Mouse (Mus musculus) lung, embryonic 14.5 days (tissue): ENCODE data around the gene Nmrk2. TPM values are rescaled to one million over a fixed set of nuclear protein-coding genes. Genes with fewer than 3 reads are reported as not detected.

Source experiments
- ATAC-seq: fragments of 200-750 bp; cut with Nextera tagmentation; 2 replicates; pipeline ENCODE4 v1.8.0; 2017; ENCODE audit warnings: mild to moderate bottlenecking, moderate TSS enrichment, moderate library complexity; ENCODE audit not compliant: insufficient read depth
- DNase-seq: peaks from one replicate; pipeline ENCODE4 v3.0.0-alpha.2; 2015
- H3K27ac ChIP-seq: fragments of 300-500 bp; sonication (generic); 2 replicates; pipeline ENCODE4 v1.5.1; 2014; ENCODE audit warnings: low read depth, mild to moderate bottlenecking, moderate library complexity
- H3K27me3 ChIP-seq: fragments of 300-500 bp; sonication (generic); 2 replicates; pipeline ENCODE4 v1.6.1; 2014; ENCODE audit warnings: low read length, control low read depth; ENCODE audit not compliant: insufficient read depth
- H3K36me3 ChIP-seq: fragments of 300-500 bp; sonication (generic); 2 replicates; pipeline ENCODE4 v1.6.1; 2014; ENCODE audit warnings: control low read depth; ENCODE audit not compliant: insufficient read depth
- H3K4me1 ChIP-seq: fragments of 300-500 bp; sonication (generic); 2 replicates; pipeline ENCODE4 v1.6.1; 2014; ENCODE audit warnings: antibody characterized with exemption, control low read depth; ENCODE audit not compliant: insufficient read depth
- H3K4me2 ChIP-seq: fragments of 300-500 bp; sonication (generic); 2 replicates; pipeline ENCODE4 v1.6.1; 2014; ENCODE audit warnings: mild to moderate bottlenecking
- H3K4me3 ChIP-seq: fragments of 300-500 bp; sonication (generic); 2 replicates; pipeline ENCODE4 v1.5.1; 2014; ENCODE audit warnings: low read depth, low read length
- H3K9ac ChIP-seq: fragments of 300-500 bp; sonication (generic); 2 replicates; pipeline ENCODE4 v1.6.1; 2014
- H3K9me3 ChIP-seq: fragments of 300-500 bp; sonication (generic); 2 replicates; pipeline ENCODE4 v1.6.1; 2016; ENCODE audit warnings: low read depth, low read length, control low read depth
- CTCF ChIP-seq: IDR thresholded peaks from 2 replicates; pipeline ENCODE4 v1.5.1; 2016; ENCODE audit warnings: antibody characterized with exemption, low read depth
- WGBS: fragments of 180-500 bp; shearing (Covaris S2); extraction: QIAGEN DNeasy Blood & Tissue Kit; methylation state at CpG from one replicate; pipeline ENCODE4 v1.1.7; 2014; 5-methylcytosine and 5-hydroxymethylcytosine counted together
- polyA plus RNA-seq: library from polyadenylated mRNA; unstranded; fragments of >200 nt; fragmentation: Nextera tagmentation; extraction: Ambion mirVana; gene quantifications from 2 replicates; pipeline ENCODE4 v1.2.1, GENCODE M21; 2014

Gene Nmrk2
- polyA plus RNA-seq, 1 experiment from 2014 or later = not detected

DNA sequence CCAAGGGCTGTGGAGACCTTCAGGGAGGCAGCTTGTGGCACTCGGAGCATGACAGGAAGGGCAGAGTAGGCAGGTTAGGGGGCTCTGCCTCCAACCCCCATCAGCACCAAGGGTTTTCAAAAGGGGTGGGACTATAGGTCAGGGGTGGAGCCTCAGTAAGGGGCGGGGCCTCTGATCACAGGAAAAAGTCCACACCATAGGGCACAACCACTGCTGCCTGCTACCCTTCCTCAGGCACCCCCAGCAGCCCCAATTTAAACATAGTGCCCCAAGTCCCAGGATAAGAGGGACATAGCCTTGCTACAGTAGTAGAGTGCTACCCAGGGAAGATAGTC lies 39.6 kb downstream of the Nmrk2 start:
- Histone ChIP-seq H3K9ac (no peak overlapping the region), H3K36me3 (peaks cover 66% of the 10 kb centered on the region), H3K9me3 (no peaks in the 10 kb centered on the region), H3K4me2 (no peak overlapping the region), H3K27ac (no peak overlapping the region), H3K4me1 (no peaks in the 10 kb centered on the region), H3K4me3 (no peak overlapping the region), H3K27me3 (no peaks in the 10 kb centered on the region)
- no peak for ATAC-seq
- WGBS = 63% methylated on average over 2 of the region's 2 CpGs
- DNase-seq = no peak
- TF ChIP-seq CTCF = no peak

DNA sequence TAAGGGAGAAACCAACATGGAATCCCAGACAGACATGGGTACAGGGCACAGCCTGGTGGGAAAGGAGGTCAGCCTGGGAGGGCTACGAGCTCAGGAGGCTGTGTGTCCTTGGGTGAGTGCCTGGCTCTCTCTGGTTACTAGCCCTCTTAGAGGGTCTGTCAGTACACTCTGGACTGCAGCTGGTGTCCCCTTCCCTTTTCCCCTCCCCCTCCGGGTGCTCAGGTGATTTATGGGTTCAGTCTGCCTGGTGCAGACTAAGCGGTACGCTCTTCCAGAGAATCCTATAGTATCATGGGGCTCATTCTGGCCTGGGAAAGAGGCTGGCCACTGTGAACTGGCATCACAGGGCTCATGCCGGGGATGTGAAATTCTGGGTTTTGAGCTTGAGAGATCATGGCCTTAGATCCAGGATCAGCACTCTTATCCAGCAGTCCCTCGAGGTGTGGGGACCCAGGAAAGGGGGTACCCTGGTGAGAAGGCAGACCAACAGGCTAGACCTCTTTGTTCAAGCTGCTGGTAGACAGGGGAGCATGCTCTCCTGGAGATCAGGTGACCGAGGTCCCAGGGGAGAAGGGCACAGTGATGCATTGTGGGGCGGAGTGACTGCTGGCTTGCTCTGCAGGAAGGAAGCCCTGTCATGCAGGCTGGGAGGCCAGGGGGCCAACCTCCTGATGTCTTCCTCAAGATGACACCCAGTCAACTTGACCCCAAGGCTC lies 40.1 kb downstream of the Nmrk2 start:
- H3K4me2 ChIP-seq = no peak overlapping the region
- H3K4me3 ChIP-seq = no peak overlapping the region
- 76% methylated on average over 8 of the region's 8 CpGs for WGBS
- DNase-seq (no peak), ATAC-seq (no peak)
- H3K9ac ChIP-seq = no peak overlapping the region
- peaks cover 71% of the 10 kb centered on the region for H3K36me3 ChIP-seq
- no peaks in the 10 kb centered on the region for H3K9me3 ChIP-seq
- no peak for TF ChIP-seq CTCF
- no peak overlapping the region for H3K27ac ChIP-seq
- H3K27me3 ChIP-seq = no peaks in the 10 kb centered on the region
- no peaks in the 10 kb centered on the region for H3K4me1 ChIP-seq

DNA sequence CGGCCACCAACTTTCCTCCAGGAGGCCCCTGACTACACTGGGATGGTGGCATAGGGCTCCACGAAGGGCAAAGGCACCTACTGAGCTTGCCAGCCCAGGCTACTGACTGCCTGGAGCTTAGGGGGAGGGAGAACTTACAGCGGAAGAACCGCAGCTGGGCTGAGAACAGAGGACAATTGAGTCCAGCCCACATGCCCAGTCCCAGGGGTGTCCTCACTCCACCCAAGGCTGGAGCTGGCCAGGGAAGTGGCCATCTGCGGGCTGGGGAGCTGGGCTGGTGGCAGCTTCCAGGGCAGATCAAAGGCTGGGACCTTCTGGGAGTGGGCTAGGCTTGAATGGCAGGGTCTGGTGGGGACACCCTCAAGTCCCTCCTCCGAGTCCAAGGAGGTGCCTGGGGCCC lies 47.1 kb downstream of the Nmrk2 start:
- ATAC-seq (no peak), DNase-seq (no peak)
- Histone ChIP-seq H3K36me3 (peaks cover 92% of the 10 kb centered on the region), H3K4me2 (no peak overlapping the region), H3K9ac (no peak overlapping the region), H3K27me3 (no peaks in the 10 kb centered on the region), H3K4me1 (no peaks in the 10 kb centered on the region), H3K9me3 (no peaks in the 10 kb centered on the region), H3K27ac (no peak overlapping the region), H3K4me3 (no peak overlapping the region)
- TF ChIP-seq CTCF = no peak
- 86% methylated on average over 6 of the region's 6 CpGs for WGBS

DNA sequence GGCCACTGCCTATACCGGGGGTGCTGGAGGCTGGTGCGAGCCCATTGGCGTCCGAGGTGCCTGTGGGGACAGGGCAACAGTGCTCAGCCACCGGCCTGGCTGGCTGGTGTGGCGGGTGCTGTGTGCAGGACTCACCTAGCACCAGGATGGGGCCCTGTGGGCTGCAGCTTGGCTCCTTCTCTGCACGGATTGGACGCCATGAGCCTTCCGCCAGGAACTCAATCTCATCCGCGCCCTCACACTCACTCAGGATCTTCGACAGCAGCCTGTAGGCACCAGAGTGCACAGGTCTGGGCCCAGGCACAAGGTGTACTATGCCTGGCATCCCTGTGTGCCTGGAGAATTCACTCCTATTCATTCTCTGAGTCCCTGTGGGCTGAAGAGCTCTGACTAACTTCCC lies 47.5 kb downstream of the Nmrk2 start:
- WGBS = 88% methylated on average over 12 of the region's 12 CpGs
- H3K4me3 ChIP-seq = no peak overlapping the region
- no peak for ATAC-seq
- no peak overlapping the region for H3K9ac ChIP-seq
- H3K36me3 ChIP-seq = peaks cover 94% of the 10 kb centered on the region
- no peak overlapping the region for H3K4me2 ChIP-seq
- TF ChIP-seq CTCF = no peak
- no peak overlapping the region for H3K27ac ChIP-seq
- H3K4me1 ChIP-seq = no peaks in the 10 kb centered on the region
- H3K9me3 ChIP-seq = no peaks in the 10 kb centered on the region
- H3K27me3 ChIP-seq = no peaks in the 10 kb centered on the region
- no peak for DNase-seq

DNA sequence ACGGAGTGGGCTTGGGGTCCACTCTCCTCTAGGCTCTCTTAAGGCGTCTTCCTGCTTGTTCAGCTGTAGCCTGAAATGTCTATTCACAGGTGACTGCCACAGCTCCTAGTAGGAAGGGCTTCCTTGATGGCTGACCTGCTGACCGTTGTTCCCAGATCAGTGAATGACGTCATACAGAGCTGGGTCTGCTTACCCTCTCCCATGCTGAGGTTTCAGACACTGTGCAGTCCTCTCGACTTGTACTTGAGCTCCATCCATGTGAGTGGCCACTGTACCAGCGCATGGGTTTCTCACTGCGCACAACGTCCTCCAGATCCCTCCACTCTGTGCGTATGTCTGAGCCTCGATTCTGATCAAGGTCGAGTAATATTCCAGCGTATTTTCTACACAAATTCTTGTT lies 49.2 kb downstream of the Nmrk2 start:
- no peak for TF ChIP-seq CTCF
- H3K27me3 ChIP-seq = no peaks in the 10 kb centered on the region
- DNase-seq (no peak), ATAC-seq (no peak)
- H3K36me3 ChIP-seq = peaks cover 95% of the 10 kb centered on the region
- no peak overlapping the region for H3K27ac ChIP-seq
- WGBS = 63% methylated on average over 12 of the region's 12 CpGs
- no peaks in the 10 kb centered on the region for H3K9me3 ChIP-seq
- no peaks in the 10 kb centered on the region for H3K4me1 ChIP-seq
- no peak overlapping the region for H3K9ac ChIP-seq
- H3K4me3 ChIP-seq = no peak overlapping the region
- no peak overlapping the region for H3K4me2 ChIP-seq

DNA sequence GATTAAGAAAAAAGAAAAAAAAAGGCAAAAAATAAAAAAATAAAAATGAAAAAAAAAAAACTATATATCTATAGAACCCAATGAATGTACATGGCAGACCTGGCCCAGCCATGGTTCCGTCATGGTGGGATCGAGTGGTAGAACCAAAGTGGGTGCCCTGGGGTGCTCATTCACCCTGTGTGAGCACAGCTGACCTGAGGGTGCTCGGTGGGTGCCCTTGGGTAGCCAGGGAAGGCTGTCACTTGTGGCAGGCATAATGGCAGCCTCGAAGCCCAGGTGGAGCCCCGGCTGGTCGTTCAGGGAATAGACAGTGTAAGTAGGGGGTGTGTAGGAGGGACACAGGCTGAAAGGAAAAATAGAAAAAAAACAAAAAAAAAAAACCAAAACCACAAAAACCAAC lies 50.6 kb downstream of the Nmrk2 start:
- Histone ChIP-seq H3K27ac (no peak overlapping the region), H3K9ac (no peak overlapping the region), H3K27me3 (no peaks in the 10 kb centered on the region), H3K36me3 (peaks cover 95% of the 10 kb centered on the region), H3K4me2 (no peak overlapping the region), H3K4me3 (no peak overlapping the region), H3K4me1 (no peaks in the 10 kb centered on the region), H3K9me3 (no peaks in the 10 kb centered on the region)
- TF ChIP-seq CTCF = no peak
- WGBS = 72% methylated on average over 6 of the region's 6 CpGs
- ATAC-seq (no peak), DNase-seq (no peak)

Other genes starting within 250 kb of the Nmrk2 start
- 4.5 and 5.7 TPM in 2 replicates for gene Gng7, start 187.1 kb downstream of the Nmrk2 start, polyA plus RNA-seq
- gene Diras1, start 176.4 kb downstream of the Nmrk2 start, polyA plus RNA-seq = 0.08 and 0.09 TPM in 2 replicates
- 11.7 and 15.2 TPM in 2 replicates for gene Slc39a3, start 164.6 kb downstream of the Nmrk2 start, polyA plus RNA-seq
- 172 and 186 TPM in 2 replicates for gene Sgta, start 141.9 kb downstream of the Nmrk2 start, polyA plus RNA-seq
- 48.1 and 55.9 TPM in 2 replicates for gene Thop1, start 132.0 kb downstream of the Nmrk2 start, polyA plus RNA-seq
- 0.41 and 0.58 TPM in 2 replicates for gene Creb3l3, start 103.2 kb downstream of the Nmrk2 start, polyA plus RNA-seq
- gene Map2k2, start 96.1 kb downstream of the Nmrk2 start, polyA plus RNA-seq = 180 and 199 TPM in 2 replicates
- gene Zbtb7a, start 66.8 kb downstream of the Nmrk2 start, polyA plus RNA-seq = 22.4 and 25.0 TPM in 2 replicates
- 38.7 and 47.9 TPM in 2 replicates for gene Pias4, start 34.1 kb downstream of the Nmrk2 start, polyA plus RNA-seq
- 481 and 493 TPM in 2 replicates for gene Eef2, start 25.4 kb downstream of the Nmrk2 start, polyA plus RNA-seq
- gene Dapk3, start 19.0 kb downstream of the Nmrk2 start, polyA plus RNA-seq = 52.6 and 55.8 TPM in 2 replicates
- not detected in 2 replicates for gene 4930442H23Rik, start 18.2 kb downstream of the Nmrk2 start, polyA plus RNA-seq
- gene Atcay, start 28.8 kb upstream of the Nmrk2 start, polyA plus RNA-seq = not detected in 2 replicates
- gene Zfr2, start 31.1 kb upstream of the Nmrk2 start, polyA plus RNA-seq = 3.4 and 3.6 TPM in 2 replicates
- gene Matk, start 50.9 kb upstream of the Nmrk2 start, polyA plus RNA-seq = 2.0 and 2.9 TPM in 2 replicates
- gene Mrpl54, start 64.9 kb upstream of the Nmrk2 start, polyA plus RNA-seq = 222 and 223 TPM in 2 replicates
- gene Apba3, start 64.9 kb upstream of the Nmrk2 start, polyA plus RNA-seq = 50.4 and 50.8 TPM in 2 replicates
- 15.3 and 17.2 TPM in 2 replicates for gene Tjp3, start 89.5 kb upstream of the Nmrk2 start, polyA plus RNA-seq
- gene Pip5k1c, start 90.9 kb upstream of the Nmrk2 start, polyA plus RNA-seq = 50.8 and 58.6 TPM in 2 replicates
- 34.3 and 42.9 TPM in 2 replicates for gene Cactin, start 119.1 kb upstream of the Nmrk2 start, polyA plus RNA-seq
- gene Tbxa2r, start 126.7 kb upstream of the Nmrk2 start, polyA plus RNA-seq = 13.6 and 15.0 TPM in 2 replicates
- 0.05 and 0.08 TPM in 2 replicates for gene Gipc3, start 141.2 kb upstream of the Nmrk2 start, polyA plus RNA-seq
- gene Hmg20b, start 148.4 kb upstream of the Nmrk2 start, polyA plus RNA-seq = 98.7 and 105 TPM in 2 replicates
- 7.7 and 8.5 TPM in 2 replicates for gene Mfsd12, start 155.4 kb upstream of the Nmrk2 start, polyA plus RNA-seq
- gene 4930404N11Rik, start 163.8 kb upstream of the Nmrk2 start, polyA plus RNA-seq = 0.65 and 0.92 TPM in 2 replicates
- gene Fzr1, start 176.5 kb upstream of the Nmrk2 start, polyA plus RNA-seq = 109 and 116 TPM in 2 replicates
- gene Dohh, start 182.4 kb upstream of the Nmrk2 start, polyA plus RNA-seq = 57.5 and 67.0 TPM in 2 replicates
- 2.8 and 3.8 TPM in 2 replicates for gene Gm48551, start 182.4 kb upstream of the Nmrk2 start, polyA plus RNA-seq
- gene Gm48552, start 187.0 kb upstream of the Nmrk2 start, polyA plus RNA-seq = 1.3 and 1.4 TPM in 2 replicates
- gene Smim24, start 191.0 kb upstream of the Nmrk2 start, polyA plus RNA-seq = 2.8 and 3.3 TPM in 2 replicates